Mouse (Mus musculus) heart, embryonic 12.5 days (tissue): ENCODE results near the gene Lonrf3. TPM values are rescaled to one million over a fixed set of nuclear protein-coding genes. Genes with fewer than 3 reads are reported as not detected.

Experiments used
- ATAC-seq: fragments of 200-750 bp; cut with Nextera tagmentation; 2 replicates; pipeline ENCODE4 v1.8.0; 2017; ENCODE audit warnings: moderate TSS enrichment, moderate library complexity; ENCODE audit not compliant: insufficient number of reproducible peaks, low FRiP score
- H3K27ac ChIP-seq: fragments of 300-500 bp; sonication (generic); 2 replicates; pipeline ENCODE4 v1.5.1; 2016; ENCODE audit warnings: mild to moderate bottlenecking, moderate library complexity; ENCODE audit not compliant: poor library complexity, severe bottlenecking
- H3K27me3 ChIP-seq: fragments of 300-500 bp; sonication (generic); replicated peaks from 2 replicates; pipeline ENCODE4 v1.6.1; 2016; ENCODE audit warnings: mild to moderate bottlenecking, moderate library complexity
- H3K36me3 ChIP-seq: fragments of 300-500 bp; sonication (generic); 2 replicates; pipeline ENCODE4 v1.6.1; 2016; ENCODE audit warnings: mild to moderate bottlenecking, moderate library complexity
- H3K4me1 ChIP-seq: fragments of 300-500 bp; sonication (generic); replicated peaks from 2 replicates; pipeline ENCODE4 v1.6.1; 2016; ENCODE audit warnings: mild to moderate bottlenecking
- H3K4me2 ChIP-seq: fragments of 300-500 bp; sonication (generic); 2 replicates; pipeline ENCODE4 v1.6.1; 2016; ENCODE audit warnings: mild to moderate bottlenecking, moderate library complexity
- H3K4me3 ChIP-seq: fragments of 300-500 bp; sonication (generic); 2 replicates; pipeline ENCODE4 v1.5.1; 2016; ENCODE audit warnings: mild to moderate bottlenecking
- H3K9ac ChIP-seq: fragments of 300-500 bp; sonication (generic); 2 replicates; pipeline ENCODE4 v1.6.1; 2016; ENCODE audit warnings: mild to moderate bottlenecking, moderate library complexity
- H3K9me3 ChIP-seq: fragments of 300-500 bp; sonication (generic); replicated peaks from 2 replicates; pipeline ENCODE4 v1.6.1; 2016; ENCODE audit warnings: mild to moderate bottlenecking, moderate library complexity
- WGBS: fragments of 180-500 bp; shearing (Covaris S2); methylation state at CpG from one replicate; pipeline ENCODE4 v1.1.7; 2016; 5-methylcytosine and 5-hydroxymethylcytosine counted together
- polyA plus RNA-seq: library from polyadenylated mRNA; unstranded; fragments of >200 nt; fragmentation: Nextera tagmentation; extraction: Ambion mirVana; gene quantifications from 2 replicates; pipeline ENCODE4 v1.2.1, GENCODE M21; 2016

The Lonrf3 gene
- 0.13 and 0.28 TPM in 2 replicates for polyA plus RNA-seq

- H3K36me3 ChIP-seq, result no peaks in the 10 kb centered on the region
- peak within 1 kb of the TSS; percentile 43 for H3K9ac ChIP-seq
- no peak within 1 kb of the TSS for H3K27ac ChIP-seq
- 0 out of 2 replicates have a peak, but pooled peaks cover 3% of the 10 kb centered on the region for H3K4me1 ChIP-seq
- peak; percentile 36 for ATAC-seq
- H3K4me2 ChIP-seq, result peak within 1 kb of the TSS; percentile 81
- peak within 1 kb of the TSS; percentile 53 for H3K4me3 ChIP-seq
- peaks cover 9% of the 10 kb centered on the region for H3K9me3 ChIP-seq
- H3K27me3 ChIP-seq, result peaks cover 58% of the 10 kb centered on the region
- 14% methylated on average over 68 of the region's 68 CpGs for WGBS
Measured at GRCm38 (mm10) chrX:36328271-36329039, at the start of gene Lonrf3. Lonrf3 (plus strand) TSS chrX:36328353.

- Histone ChIP-seq H3K9me3 (no peaks in the 10 kb centered on the region), H3K4me1 (no peaks in the 10 kb centered on the region), H3K9ac (no peak overlapping the region), H3K27ac (no peak overlapping the region), H3K27me3 (no peaks in the 10 kb centered on the region), H3K4me2 (no peak overlapping the region), H3K36me3 (no peaks in the 10 kb centered on the region), H3K4me3 (no peak overlapping the region)
- 24% methylated on average over 1 of the region's 1 CpGs for WGBS
- ATAC-seq, result no peak
Measured at GRCm38 (mm10) chrX:36278750-36279149, 49.4 kb upstream of the Lonrf3 start.

GRCm38 (mm10) chrX:36311420-36311819 is 16.7 kb upstream of the Lonrf3 start:
- 72% methylated on average over 3 of the region's 3 CpGs for WGBS
- no peaks in the 10 kb centered on the region for H3K9me3 ChIP-seq
- H3K4me3 ChIP-seq, result no peak overlapping the region
- H3K9ac ChIP-seq, result no peak overlapping the region
- H3K4me2 ChIP-seq, result no peak overlapping the region
- H3K27ac ChIP-seq, result no peak overlapping the region
- H3K4me1 ChIP-seq, result no peaks in the 10 kb centered on the region
- no peak for ATAC-seq
- no peaks in the 10 kb centered on the region for H3K36me3 ChIP-seq
- H3K27me3 ChIP-seq, result no peaks in the 10 kb centered on the region

- H3K4me1 ChIP-seq, result 0 out of 2 replicates have a peak, but pooled peaks cover 3% of the 10 kb centered on the region
- WGBS, result 14% methylated on average over 16 of the region's 20 CpGs
- no peak overlapping the region for H3K9ac ChIP-seq
- peaks cover 9% of the 10 kb centered on the region for H3K9me3 ChIP-seq
- H3K4me2 ChIP-seq, result peak overlapping the region; percentile 81
- peaks cover 62% of the 10 kb centered on the region for H3K27me3 ChIP-seq
- H3K27ac ChIP-seq, result no peak overlapping the region
- ATAC-seq, result no peak
- H3K36me3 ChIP-seq, result no peaks in the 10 kb centered on the region
- H3K4me3 ChIP-seq, result peak overlapping the region; percentile 53
Measured at GRCm38 (mm10) chrX:36327491-36328255, 480 bp upstream of the Lonrf3 start.

- Histone ChIP-seq H3K9ac (peak overlapping the region; percentile 43; the same call in 1 of the 2 replicates), H3K27me3 (peaks cover 53% of the 10 kb centered on the region), H3K4me2 (peak overlapping the region; percentile 81), H3K4me3 (peak overlapping the region; percentile 53), H3K36me3 (no peaks in the 10 kb centered on the region), H3K27ac (no peak overlapping the region), H3K9me3 (peaks cover 9% of the 10 kb centered on the region), H3K4me1 (0 out of 2 replicates have a peak, but pooled peaks cover 3% of the 10 kb centered on the region)
- WGBS, result 16% methylated on average over 54 of the region's 66 CpGs
- ATAC-seq, result peak; percentile 22; the same call in 1 of the 2 replicates
Measured at GRCm38 (mm10) chrX:36329040-36329649, 992 bp downstream of the Lonrf3 start.

- Histone ChIP-seq H3K27me3 (peaks cover 50% of the 10 kb centered on the region), H3K27ac (no peak overlapping the region), H3K9ac (no peak overlapping the region), H3K4me3 (peak overlapping the region; percentile 53), H3K4me1 (0 out of 2 replicates have a peak, but pooled peaks cover 3% of the 10 kb centered on the region), H3K9me3 (peaks cover 9% of the 10 kb centered on the region), H3K4me2 (peak overlapping the region; percentile 81), H3K36me3 (no peaks in the 10 kb centered on the region)
- 18% methylated on average over 39 of the region's 44 CpGs for WGBS
- ATAC-seq, result peak; percentile 48; the same call in 1 of the 2 replicates
Measured at GRCm38 (mm10) chrX:36329849-36330411, 1.8 kb downstream of the Lonrf3 start.

- H3K4me3 ChIP-seq, result no peak overlapping the region
- H3K9me3 ChIP-seq, result no peaks in the 10 kb centered on the region
- no peak overlapping the region for H3K27ac ChIP-seq
- H3K4me1 ChIP-seq, result no peaks in the 10 kb centered on the region
- H3K9ac ChIP-seq, result no peak overlapping the region
- WGBS, result 53% methylated on average over 3 of the region's 3 CpGs
- H3K27me3 ChIP-seq, result no peaks in the 10 kb centered on the region; the same call in 1 of the 2 replicates
- no peak for ATAC-seq
- no peak overlapping the region for H3K4me2 ChIP-seq
- H3K36me3 ChIP-seq, result no peaks in the 10 kb centered on the region
Measured at GRCm38 (mm10) chrX:36352446-36352845, 24.3 kb downstream of the Lonrf3 start.

GRCm38 (mm10) chrX:36385340-36385739 is 57.2 kb downstream of the Lonrf3 start:
- no peak overlapping the region for H3K9ac ChIP-seq
- no peaks in the 10 kb centered on the region for H3K36me3 ChIP-seq
- no peak overlapping the region for H3K4me3 ChIP-seq
- no peak overlapping the region for H3K4me2 ChIP-seq
- no peak overlapping the region for H3K27ac ChIP-seq
- H3K4me1 ChIP-seq, result no peaks in the 10 kb centered on the region
- no peaks in the 10 kb centered on the region for H3K9me3 ChIP-seq
- H3K27me3 ChIP-seq, result no peaks in the 10 kb centered on the region
- no peak for ATAC-seq

GRCm38 (mm10) chrX:36389971-36390370 is 61.8 kb downstream of the Lonrf3 start:
- no peaks in the 10 kb centered on the region for H3K36me3 ChIP-seq
- H3K27me3 ChIP-seq, result no peaks in the 10 kb centered on the region
- no peaks in the 10 kb centered on the region for H3K4me1 ChIP-seq
- no peak overlapping the region for H3K9ac ChIP-seq
- H3K4me2 ChIP-seq, result no peak overlapping the region
- H3K9me3 ChIP-seq, result no peaks in the 10 kb centered on the region
- no peak overlapping the region for H3K4me3 ChIP-seq
- ATAC-seq, result no peak
- 52% methylated on average over 3 of the region's 3 CpGs for WGBS
- H3K27ac ChIP-seq, result no peak overlapping the region

- Histone ChIP-seq H3K4me3 (no peak overlapping the region), H3K9me3 (no peaks in the 10 kb centered on the region), H3K27me3 (no peaks in the 10 kb centered on the region), H3K9ac (no peak overlapping the region), H3K4me2 (no peak overlapping the region), H3K27ac (no peak overlapping the region), H3K36me3 (no peaks in the 10 kb centered on the region), H3K4me1 (no peaks in the 10 kb centered on the region)
- 37% methylated on average over 2 of the region's 2 CpGs for WGBS
- ATAC-seq, result no peak
Measured at GRCm38 (mm10) chrX:36390503-36390902, 62.4 kb downstream of the Lonrf3 start.

- Histone ChIP-seq H3K9ac (no peak overlapping the region), H3K9me3 (no peaks in the 10 kb centered on the region), H3K27ac (no peak overlapping the region), H3K4me2 (no peak overlapping the region), H3K27me3 (no peaks in the 10 kb centered on the region), H3K4me3 (no peak overlapping the region), H3K4me1 (no peaks in the 10 kb centered on the region), H3K36me3 (no peaks in the 10 kb centered on the region)
- no peak for ATAC-seq
- WGBS, result 56% methylated on average over 6 of the region's 6 CpGs
Measured at GRCm38 (mm10) chrX:36392672-36393071, 64.5 kb downstream of the Lonrf3 start.
